Mouse (Mus musculus): ENCODE data around the gene Hist1h3b.
"Not testable (repeated sequence)": the region's sequence is repeated elsewhere in the genome, so short reads cannot be mapped to it uniquely, and the experiment has no call there.

Hist1h3b gene

GRCm38 (mm10) chr13:23768834-23769397 lies 16.8 kb downstream of the Hist1h3b start:
- intact Hi-C loops (cut with DNase I) = no loop called here

- intact Hi-C loops (cut with DNase I) = not testable (repeated sequence)
Observed at GRCm38 (mm10) chr13:23769613-23770012, 17.5 kb downstream of the Hist1h3b start, which contains the start of gene Trim38. Gene Trim38 (plus strand): TSS chr13:23769913.

- intact Hi-C loops (cut with DNase I) = no loop called here
Observed at GRCm38 (mm10) chr13:23772561-23773313, 20.7 kb downstream of the Hist1h3b start.

GRCm38 (mm10) chr13:23778339-23778738 lies 26.3 kb downstream of the Hist1h3b start:
- intact Hi-C loops (cut with DNase I) = no loop called here

GRCm38 (mm10) chr13:23779025-23779424 lies 27.0 kb downstream of the Hist1h3b start:
- intact Hi-C loops (cut with DNase I) = no loop called here

GRCm38 (mm10) chr13:23792520-23792919 lies 40.5 kb downstream of the Hist1h3b start:
- intact Hi-C loops (cut with DNase I) = loop anchor here (10.0 kb wide), 1 partner anchor 502 kb away; no protein-coding TSS in a partner anchor

- intact Hi-C loops (cut with DNase I) = loop anchor here (10.0 kb wide), 1 partner anchor 495 kb away; no protein-coding TSS in a partner anchor
Observed at GRCm38 (mm10) chr13:23799405-23799804, 47.3 kb downstream of the Hist1h3b start.

Small RNA genes within 50 kb of the gene (microRNA-seq; reads per million reads assigned to microRNA genes)
- 0 reads per million in 2 experiments for gene Gm44314
- gene Gm44484 = 0 reads per million in 2 experiments

All from adrenal gland (tissue).